Mouse (Mus musculus) spleen, postnatal 4 days (tissue): ENCODE measurements around the gene Cyp39a1.

Experiments used
- DNase-seq, 2 experiments: peaks; one replicate each; pipeline ENCODE4 v3.0.0; 2022; ENCODE audit warnings: low spot score in 2 of 2

Cyp39a1 gene

DNA sequence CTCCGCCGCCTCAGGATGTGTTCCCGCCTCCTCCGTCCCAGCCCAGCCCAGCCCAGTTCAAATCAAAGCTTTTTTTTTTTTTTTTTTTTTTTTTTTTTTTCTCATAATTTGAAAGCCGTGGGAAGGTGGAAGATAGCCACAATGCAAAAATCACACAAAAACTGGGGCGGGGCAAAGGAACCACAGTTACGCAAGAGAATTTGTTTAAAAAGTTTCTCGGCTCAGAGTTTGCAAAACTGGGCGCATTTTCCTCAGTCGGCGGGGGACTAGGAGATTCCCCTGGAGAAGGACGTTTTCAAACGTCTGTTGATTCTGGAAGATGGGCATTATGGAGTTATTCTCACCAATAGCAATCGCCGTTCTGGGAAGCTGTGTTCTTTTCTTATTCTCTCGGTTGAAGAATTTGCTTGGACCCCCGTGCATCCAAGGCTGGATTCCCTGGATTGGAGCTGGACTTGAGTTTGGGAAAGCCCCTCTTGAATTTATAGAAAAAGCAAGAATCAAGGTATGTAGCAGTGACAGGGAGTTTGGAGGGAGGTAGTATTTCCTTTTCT is at the start of gene Cyp39a1:
Gene Cyp39a1, plus strand, starts transcription at position 136 of the 554 bp plus-strand sequence.
- DNase-seq, result no peak

DNA sequence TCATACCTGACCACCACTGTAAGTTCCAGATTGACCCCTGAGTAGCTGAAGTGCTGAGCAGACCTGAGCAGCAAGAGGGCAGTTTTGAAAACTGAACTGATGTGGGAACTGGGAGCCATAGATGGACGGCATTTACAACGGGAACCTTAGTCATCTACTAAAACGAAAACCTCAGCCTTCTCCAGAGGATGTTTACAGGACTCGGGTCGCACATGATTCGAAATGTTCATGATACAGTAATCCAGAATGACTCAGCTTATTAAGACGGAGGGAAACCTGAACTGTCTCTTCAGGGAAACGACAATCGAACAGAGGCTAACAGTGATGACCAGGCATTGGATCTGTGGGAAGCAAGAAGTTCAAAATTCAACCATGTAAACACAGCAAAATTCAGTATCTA is 48.1 kb upstream of the Cyp39a1 start:
- no peak for DNase-seq

- DNase-seq, result no peak
These were observed 45.1 kb upstream of the Cyp39a1 start for GRCm38 (mm10) chr17:43622076-43622475.

DNA sequence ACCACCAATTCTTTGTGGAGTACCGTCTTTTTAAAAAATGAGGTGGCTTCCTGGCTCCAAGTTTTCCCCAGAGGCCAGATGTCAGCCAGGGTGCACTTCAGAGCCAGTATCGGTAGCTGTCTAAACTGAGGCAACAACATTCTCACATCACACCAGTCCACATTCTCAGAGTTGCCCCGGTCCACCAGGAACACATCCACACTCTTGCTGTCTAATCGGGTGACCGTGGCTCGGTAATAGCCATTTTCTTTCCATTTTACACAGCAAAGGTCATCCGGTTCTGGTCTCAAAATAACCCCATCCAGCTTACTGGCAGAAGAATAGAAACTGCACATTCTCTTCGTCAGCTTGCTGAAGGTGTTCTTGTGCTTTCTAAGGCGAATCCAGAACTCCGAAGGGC is 39.0 kb upstream of the Cyp39a1 start:
- no peak for DNase-seq

DNA sequence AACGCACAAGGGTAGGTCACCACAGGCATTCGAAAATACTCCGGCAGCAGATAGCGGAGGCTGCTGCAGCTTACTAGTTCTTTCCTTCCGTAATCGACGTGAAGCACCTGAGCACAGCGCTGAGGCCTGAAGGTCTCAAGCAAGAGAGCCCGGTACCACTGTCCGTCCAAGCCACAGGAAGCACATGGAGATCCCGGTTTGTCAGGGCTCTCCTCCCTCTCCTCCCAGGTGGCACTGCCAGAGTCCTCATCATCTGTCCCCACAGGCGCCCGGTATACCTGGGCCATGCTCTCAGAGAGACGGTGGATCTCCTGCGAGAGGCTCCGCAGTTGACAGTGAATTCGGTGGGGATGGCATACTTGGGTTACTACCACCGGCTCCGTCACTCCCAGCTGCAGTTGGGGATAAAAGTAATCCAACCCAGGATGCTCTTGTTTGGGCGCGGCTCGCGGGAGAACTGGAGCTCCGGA is 38.2 kb upstream of the Cyp39a1 start:
- no peak for DNase-seq

- no peak for DNase-seq
These were observed 37.5 kb upstream of the Cyp39a1 start, which contains the start of gene Tdrd6 for GRCm38 (mm10) chr17:43629496-43630426. TSS of gene Tdrd6 (minus strand) at chr17:43630299.

GRCm38 (mm10) chr17:43630427-43630760 is 36.8 kb upstream of the Cyp39a1 start:
- DNase-seq, result no peak

- DNase-seq, result no peak
These were observed 30.1 kb upstream of the Cyp39a1 start for GRCm38 (mm10) chr17:43637146-43637545.

- no peak for DNase-seq
These were observed 26.4 kb upstream of the Cyp39a1 start for GRCm38 (mm10) chr17:43640825-43641224.

DNA sequence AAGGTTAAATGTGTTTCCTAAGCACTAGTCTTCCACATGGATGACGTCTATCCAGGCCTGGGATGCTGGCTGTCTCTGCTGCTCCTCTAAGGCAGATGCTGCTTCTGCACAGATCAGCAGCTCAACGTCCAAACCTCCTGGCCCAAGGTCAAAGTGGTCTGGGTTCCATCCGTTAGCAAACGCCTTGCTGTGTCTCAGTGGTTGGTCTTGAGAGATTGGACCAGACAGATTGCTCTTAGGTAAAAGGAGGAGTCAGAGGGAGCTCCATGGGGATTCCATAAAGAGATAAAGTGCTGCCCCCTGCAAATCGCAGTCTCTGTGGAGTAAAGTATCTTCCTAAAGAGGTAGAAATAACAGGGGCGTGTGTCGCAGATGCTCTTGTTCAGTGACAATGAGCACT is 24.0 kb upstream of the Cyp39a1 start:
- no peak for DNase-seq

DNA sequence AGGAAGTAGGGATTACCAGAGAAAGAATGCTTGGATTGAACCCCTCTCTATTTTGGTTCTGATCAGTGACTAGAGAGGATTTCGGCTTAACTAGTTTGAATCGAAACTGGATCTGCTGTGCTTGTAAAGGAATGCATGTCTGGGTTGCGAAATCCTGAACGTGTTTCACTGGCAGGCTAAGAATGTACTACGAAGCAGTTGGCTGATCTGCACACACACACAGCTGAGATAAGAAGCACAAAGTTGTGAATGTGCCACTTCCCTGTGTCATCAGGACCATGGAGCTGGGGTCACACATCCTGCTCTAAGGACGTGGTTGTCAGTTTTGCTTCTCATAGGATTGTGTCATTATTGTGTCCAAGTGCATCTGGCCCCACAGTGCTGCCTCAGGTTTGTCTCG is 22.9 kb upstream of the Cyp39a1 start:
- no peak for DNase-seq

- DNase-seq, result no peak
These were observed 22.1 kb upstream of the Cyp39a1 start for GRCm38 (mm10) chr17:43645136-43645535.

DNA sequence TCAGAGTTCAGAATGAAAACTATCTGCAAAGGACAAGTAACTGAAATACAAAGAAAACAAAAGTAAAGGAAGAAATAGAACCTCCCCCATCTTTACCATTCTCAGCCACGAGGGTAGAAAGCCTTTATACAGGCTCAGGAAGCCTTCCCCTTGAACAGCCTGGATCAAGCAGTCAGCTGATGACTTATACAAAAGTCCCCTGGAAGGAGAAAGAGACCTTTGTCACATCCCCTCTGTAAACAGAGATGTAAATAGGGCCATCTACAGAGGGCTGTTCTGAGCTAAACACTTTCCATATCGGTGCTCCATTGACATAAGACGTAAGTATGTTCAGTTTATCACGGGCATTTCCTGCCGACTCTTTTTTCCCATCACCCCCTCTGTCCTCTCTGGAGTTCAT is 20.3 kb upstream of the Cyp39a1 start:
- no peak for DNase-seq

- DNase-seq, result no peak
These were observed 17.4 kb upstream of the Cyp39a1 start for GRCm38 (mm10) chr17:43649641-43650436.

- no peak for DNase-seq
These were observed 15.7 kb upstream of the Cyp39a1 start for GRCm38 (mm10) chr17:43651314-43652046.

DNA sequence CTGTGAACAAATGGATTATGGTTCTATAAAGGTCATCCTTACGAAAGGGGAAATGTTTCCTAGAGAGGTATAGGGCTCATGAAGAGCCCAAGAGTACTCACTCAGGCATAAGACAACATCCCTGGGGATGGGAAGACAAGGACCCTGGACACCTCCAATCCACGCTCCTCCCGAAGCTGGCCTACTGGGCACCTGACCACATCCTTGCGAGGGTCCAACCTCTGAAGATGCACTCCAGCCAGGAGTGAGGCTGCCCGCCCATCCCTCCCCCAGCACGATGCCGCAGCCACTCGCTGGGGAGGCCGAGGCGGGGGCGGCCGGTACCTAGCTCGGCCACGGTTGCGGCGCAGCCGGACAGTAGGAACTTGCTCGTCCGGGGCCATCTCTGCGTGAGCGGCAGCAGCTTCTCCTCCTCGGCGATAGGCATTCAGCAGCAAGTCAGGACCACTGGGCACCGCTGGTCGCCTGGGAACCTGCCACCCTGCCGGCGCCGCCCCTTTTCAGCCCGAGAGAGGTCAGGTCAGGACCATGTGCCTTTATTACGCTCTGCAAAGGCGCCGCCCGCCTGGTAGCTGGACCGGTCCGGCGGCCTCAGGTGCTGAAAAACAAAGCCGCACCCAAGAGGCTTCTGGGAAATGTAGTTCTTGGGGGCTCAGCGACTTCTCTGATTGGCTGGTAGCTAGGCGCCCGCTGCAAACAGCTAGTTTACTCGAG is 492 bp upstream of the Cyp39a1 start, which contains the start of gene Slc25a27:
Gene Slc25a27, minus strand, starts transcription at position 639 of the 714 bp plus-strand sequence.
- peak; percentile 70 to 80 for DNase-seq

- no peak for DNase-seq
These were observed 2.0 kb downstream of the Cyp39a1 start for GRCm38 (mm10) chr17:43669145-43669695.

- no peak for DNase-seq
These were observed 4.7 kb downstream of the Cyp39a1 start for GRCm38 (mm10) chr17:43671907-43672306.

- no peak for DNase-seq
These were observed 8.0 kb downstream of the Cyp39a1 start for GRCm38 (mm10) chr17:43675228-43675627.

GRCm38 (mm10) chr17:43676241-43676640 is 9.0 kb downstream of the Cyp39a1 start:
- DNase-seq, result no peak

- no peak for DNase-seq
These were observed 10.1 kb downstream of the Cyp39a1 start for GRCm38 (mm10) chr17:43677317-43677716.
